Mouse (Mus musculus) kidney, embryonic 16.5 days (tissue): ENCODE data around the gene Ifngr2. TPM values are rescaled to one million over a fixed set of nuclear protein-coding genes. Genes with fewer than 3 reads are reported as not detected.

ENCODE experiments used
- ATAC-seq: fragments of 200-750 bp; cut with Nextera tagmentation; 2 replicates; pipeline ENCODE4 v1.8.0; 2017; ENCODE audit warnings: moderate TSS enrichment; ENCODE audit not compliant: low FRiP score, low TSS enrichment
- H3K27ac ChIP-seq: fragments of 300-500 bp; sonication (generic); 2 replicates; pipeline ENCODE4 v1.5.1; 2014; ENCODE audit warnings: low read length
- H3K27me3 ChIP-seq: fragments of 300-500 bp; sonication (generic); 2 replicates; pipeline ENCODE4 v1.6.1; 2014; ENCODE audit warnings: low read length, control low read depth, mixed read lengths; ENCODE audit not compliant: insufficient read depth
- H3K36me3 ChIP-seq: fragments of 300-500 bp; sonication (generic); 2 replicates; pipeline ENCODE4 v1.6.1; 2014; ENCODE audit warnings: low read length, control low read depth, mixed read lengths; ENCODE audit not compliant: insufficient read depth
- H3K4me1 ChIP-seq: fragments of 300-500 bp; sonication (generic); 2 replicates; pipeline ENCODE4 v1.6.1; 2014; ENCODE audit warnings: low read length, control low read depth, mixed read lengths; ENCODE audit not compliant: insufficient read depth
- H3K4me2 ChIP-seq: fragments of 300-500 bp; sonication (generic); replicated peaks from 2 replicates; pipeline ENCODE4 v1.6.1; 2014; ENCODE audit warnings: low read depth, low read length
- H3K4me3 ChIP-seq: fragments of 300-500 bp; sonication (generic); 2 replicates; pipeline ENCODE4 v1.5.1; 2014; ENCODE audit warnings: mild to moderate bottlenecking, low read length
- H3K9ac ChIP-seq: fragments of 300-500 bp; sonication (generic); replicated peaks from 2 replicates; pipeline ENCODE4 v1.6.1; 2014; ENCODE audit warnings: low read length
- H3K9me3 ChIP-seq: fragments of 300-500 bp; sonication (generic); 2 replicates; pipeline ENCODE4 v1.6.1; 2016; ENCODE audit warnings: low read length, control low read depth
- WGBS: fragments of 180-500 bp; shearing (Covaris S2); extraction: QIAGEN DNeasy Blood & Tissue Kit; methylation state at CpG from one replicate; pipeline ENCODE4 v1.1.7; 2014; 5-methylcytosine and 5-hydroxymethylcytosine counted together
- polyA plus RNA-seq: library from polyadenylated mRNA; unstranded; fragments of >200 nt; fragmentation: Nextera tagmentation; extraction: Ambion mirVana; gene quantifications from 2 replicates; pipeline ENCODE4 v1.2.1, GENCODE M21; 2015

The Ifngr2 gene
- polyA plus RNA-seq, 1 experiment from 2014 or later = 52.7 TPM

- ATAC-seq = no peak
These were observed 48.2 kb downstream of the Ifngr2 start for GRCm38 (mm10) chr16:91595076-91595475.

GRCm38 (mm10) chr16:91596397-91596778 lies 49.5 kb downstream of the Ifngr2 start:
- H3K4me2 ChIP-seq = peak overlapping the region; percentile 96
- no peak for ATAC-seq

More at GRCm38 (mm10) chr16:91595076-91595475, 48.2 kb downstream of the Ifngr2 start:
- no peaks in the 10 kb centered on the region for H3K36me3 ChIP-seq
- no peak overlapping the region for H3K9ac ChIP-seq
- no peak overlapping the region for H3K27ac ChIP-seq
- H3K27me3 ChIP-seq = peaks cover 9% of the 10 kb centered on the region
- H3K4me2 ChIP-seq = no peak overlapping the region
- peaks cover 37% of the 10 kb centered on the region for H3K4me1 ChIP-seq
- H3K9me3 ChIP-seq = no peaks in the 10 kb centered on the region
- no peak overlapping the region for H3K4me3 ChIP-seq
- 77% methylated on average over 6 of the region's 6 CpGs for WGBS

DNA sequence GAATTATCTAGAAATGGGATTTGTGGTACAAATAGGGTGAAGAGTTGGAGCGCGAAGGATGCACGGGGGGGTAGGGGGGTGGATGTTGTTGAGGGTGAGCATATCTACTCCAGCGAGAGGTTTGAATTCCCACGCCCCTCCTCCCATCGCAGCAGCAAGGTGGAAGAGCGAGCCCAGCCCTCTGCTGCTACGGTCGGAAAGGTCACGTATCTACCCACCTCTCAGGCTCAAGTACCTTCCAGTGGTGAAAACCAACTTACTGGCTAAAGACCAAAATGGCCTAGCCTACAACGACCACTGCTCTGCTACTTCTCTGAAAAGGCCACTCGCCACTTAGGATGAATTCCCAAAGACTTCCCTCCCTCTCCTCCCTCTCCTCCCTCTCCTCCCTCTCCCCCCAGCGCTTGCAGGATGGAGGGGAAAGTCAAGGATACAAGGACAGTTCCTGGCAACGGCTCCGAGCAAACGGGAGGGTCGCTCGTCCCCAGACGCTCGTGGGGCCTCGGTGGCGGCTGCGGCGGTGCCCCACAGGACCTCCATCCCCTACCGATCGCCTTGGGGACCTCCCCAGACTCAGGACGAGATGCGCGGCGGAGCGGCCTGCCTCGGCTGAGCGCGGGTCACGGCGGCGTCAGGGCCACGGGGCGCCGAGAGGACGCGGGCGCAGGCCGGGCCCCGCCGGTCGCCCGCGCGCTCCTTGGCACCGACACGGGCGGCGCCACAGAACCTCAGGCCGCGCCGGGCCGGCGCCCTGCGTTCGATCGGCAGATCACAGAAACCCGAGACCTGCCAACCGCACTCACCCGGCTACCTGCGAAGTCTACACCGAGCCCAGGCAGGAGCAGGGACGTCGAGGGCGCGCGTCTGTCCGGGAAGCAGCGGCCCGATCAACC lies 50.2 kb downstream of the Ifngr2 start:
- Histone ChIP-seq H3K27me3 (peaks cover 12% of the 10 kb centered on the region), H3K27ac (0 out of 2 replicates have a peak overlapping the region, but pooled peaks have one; percentile 50), H3K4me3 (peak overlapping the region; percentile 85), H3K9ac (peak overlapping the region; percentile 78), H3K36me3 (no peaks in the 10 kb centered on the region), H3K9me3 (no peaks in the 10 kb centered on the region), H3K4me1 (peaks cover 30% of the 10 kb centered on the region), H3K4me2 (peak overlapping the region; percentile 96)
- WGBS = under 1% methylated on average over 74 of the region's 75 CpGs
- ATAC-seq = peak; percentile 59; the same call in 1 of the 2 replicates

More at GRCm38 (mm10) chr16:91596397-91596778, 49.5 kb downstream of the Ifngr2 start:
- Histone ChIP-seq H3K36me3 (no peaks in the 10 kb centered on the region), H3K9me3 (no peaks in the 10 kb centered on the region), H3K27me3 (peaks cover 9% of the 10 kb centered on the region), H3K4me3 (peak overlapping the region; percentile 85), H3K4me1 (peaks cover 33% of the 10 kb centered on the region), H3K27ac (no peak overlapping the region), H3K9ac (peak overlapping the region; percentile 78)
- WGBS = 16% methylated on average over 9 of the region's 9 CpGs

- Histone ChIP-seq H3K9ac (peak within 1 kb of the TSS; percentile 78), H3K27ac (0 out of 2 replicates have a peak within 1 kb of the TSS, but pooled peaks have one; percentile 50), H3K9me3 (no peaks in the 10 kb centered on the region), H3K4me1 (peaks cover 24% of the 10 kb centered on the region), H3K36me3 (no peaks in the 10 kb centered on the region), H3K4me2 (peak within 1 kb of the TSS; percentile 96), H3K4me3 (peak within 1 kb of the TSS; percentile 85), H3K27me3 (peaks cover 12% of the 10 kb centered on the region)
- peak; percentile 99 for ATAC-seq
- 0% methylated on average over 33 of the region's 34 CpGs for WGBS
These were observed 50.8 kb downstream of the Ifngr2 start, which contains the start of gene Tmem50b for GRCm38 (mm10) chr16:91597672-91598010. Tmem50b (minus strand) TSS chr16:91597800.

- H3K27me3 ChIP-seq = peaks cover 12% of the 10 kb centered on the region
- ATAC-seq = no peak
- no peak overlapping the region for H3K27ac ChIP-seq
- H3K4me1 ChIP-seq = peaks cover 13% of the 10 kb centered on the region
- no peak overlapping the region for H3K4me3 ChIP-seq
- no peaks in the 10 kb centered on the region for H3K36me3 ChIP-seq
- no peaks in the 10 kb centered on the region for H3K9me3 ChIP-seq
- no peak overlapping the region for H3K9ac ChIP-seq
- no peak overlapping the region for H3K4me2 ChIP-seq
These were observed 52.4 kb downstream of the Ifngr2 start for GRCm38 (mm10) chr16:91599242-91599641.

DNA sequence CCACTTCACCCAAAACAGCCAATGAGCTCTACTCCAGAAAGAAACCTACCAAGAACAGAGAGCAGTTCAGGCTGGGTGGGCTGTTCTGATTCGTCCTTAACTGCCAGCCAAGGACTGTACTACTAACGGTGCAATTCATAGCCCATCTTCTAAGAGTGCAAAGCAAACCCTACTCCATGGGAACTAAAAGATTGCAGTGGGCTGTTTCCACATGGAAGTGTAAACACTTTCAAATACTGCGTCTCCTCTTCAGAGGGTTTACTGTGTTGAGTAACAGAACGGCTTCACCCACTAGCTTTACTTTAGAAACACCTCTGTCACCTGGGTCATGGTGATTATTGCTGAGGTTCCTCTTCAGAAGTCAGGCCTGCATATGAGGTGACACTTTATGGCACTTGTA lies 54.2 kb downstream of the Ifngr2 start:
- no peak overlapping the region for H3K27ac ChIP-seq
- 31% methylated on average over 4 of the region's 4 CpGs for WGBS
- no peaks in the 10 kb centered on the region for H3K9me3 ChIP-seq
- no peak overlapping the region for H3K9ac ChIP-seq
- no peak overlapping the region for H3K4me2 ChIP-seq
- ATAC-seq = no peak
- H3K4me3 ChIP-seq = no peak overlapping the region
- H3K4me1 ChIP-seq = peaks cover 7% of the 10 kb centered on the region
- peaks cover 12% of the 10 kb centered on the region for H3K27me3 ChIP-seq
- H3K36me3 ChIP-seq = no peaks in the 10 kb centered on the region

- 44% methylated on average over 9 of the region's 9 CpGs for whole genome bisulfite sequencing
- H3K4me2 ChIP-seq = no peak overlapping the region
- H3K36me3 ChIP-seq = no peaks in the 10 kb centered on the region
- H3K27me3 ChIP-seq = peaks cover 12% of the 10 kb centered on the region
- H3K4me1 ChIP-seq = peaks cover 2% of the 10 kb centered on the region
- H3K9me3 ChIP-seq = no peaks in the 10 kb centered on the region
- H3K4me3 ChIP-seq = no peak overlapping the region
- H3K9ac ChIP-seq = no peak overlapping the region
- no peak for ATAC-seq
- H3K27ac ChIP-seq = no peak overlapping the region
These were observed 54.8 kb downstream of the Ifngr2 start for GRCm38 (mm10) chr16:91601693-91602092.

GRCm38 (mm10) chr16:91605156-91605555 lies 58.3 kb downstream of the Ifngr2 start:
- WGBS = 75% methylated on average over 6 of the region's 6 CpGs
- Histone ChIP-seq H3K27ac (no peak overlapping the region), H3K4me3 (no peak overlapping the region), H3K9ac (no peak overlapping the region), H3K4me1 (no peaks in the 10 kb centered on the region), H3K36me3 (no peaks in the 10 kb centered on the region), H3K9me3 (no peaks in the 10 kb centered on the region), H3K4me2 (no peak overlapping the region), H3K27me3 (peaks cover 4% of the 10 kb centered on the region; the same call in 1 of the 2 replicates)
- no peak for ATAC-seq

- Histone ChIP-seq H3K9me3 (no peaks in the 10 kb centered on the region), H3K36me3 (no peaks in the 10 kb centered on the region), H3K27me3 (no peaks in the 10 kb centered on the region), H3K4me1 (no peaks in the 10 kb centered on the region), H3K27ac (no peak overlapping the region), H3K4me3 (no peak overlapping the region), H3K4me2 (no peak overlapping the region), H3K9ac (no peak overlapping the region)
- WGBS = 85% methylated on average over 8 of the region's 8 CpGs
- no peak for ATAC-seq
These were observed 60.1 kb downstream of the Ifngr2 start for GRCm38 (mm10) chr16:91606958-91607357.
